In the genomic region with DNA sequence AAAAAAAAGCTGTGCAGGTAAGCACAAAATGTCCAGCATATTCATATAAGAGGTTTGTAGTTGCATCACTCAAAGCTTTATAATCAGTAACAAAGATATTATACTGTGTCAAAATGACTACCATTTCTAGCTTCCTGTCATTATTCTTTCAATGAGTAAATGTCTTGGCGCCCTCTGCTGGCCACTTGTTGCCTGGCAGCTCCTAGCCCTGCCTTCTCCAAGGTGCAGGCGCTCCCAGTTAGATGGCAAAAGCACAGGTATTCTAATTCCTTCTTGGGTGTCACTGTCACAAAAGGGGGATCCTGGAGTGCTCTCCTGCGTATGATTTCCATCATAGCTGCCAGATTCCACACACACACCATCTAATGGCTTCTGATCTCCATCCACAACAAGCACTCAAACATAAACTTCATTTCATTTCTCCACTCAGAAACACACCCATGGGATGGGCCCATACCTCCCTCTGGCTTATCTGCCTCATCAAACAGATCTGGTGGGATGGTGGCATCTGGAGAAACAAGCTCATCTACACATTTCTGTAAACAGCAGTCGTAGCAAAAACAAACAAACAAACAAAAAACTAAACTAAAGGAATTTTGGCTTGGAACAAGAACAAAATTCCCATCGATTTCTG, we compare ENCODE assay signal across 9 mouse cellular contexts. TPM values are rescaled to one million over a fixed set of nuclear protein-coding genes. Genes with fewer than 3 reads are reported as not detected.
A peak's percentile ranks its signal among the peaks of the same experiment; 100 is the strongest.
DNase-seq lines count a peak whose midpoint lies in the region; ATAC-seq lines count a peak whose summit lies in the region.
"Had no signal": no experiment of that assay in that cellular context is flagged by ENCODE, and none has a peak within 500 bp of the region (broad histone marks: within the 10 kb centered on the region; RNA-seq: fewer than 3 reads in every experiment).

No protein-coding gene starts in this region.

- DNase-seq in MN1 (ENCODE audit: low spot score), result peak; percentile 80
- DNase-seq in c-Kit-negative CD71-positive TER-119-positive erythroid progenitor cells, embryonic 14.5 days (ENCODE audit: low read depth, low spot score), result peak; percentile 33
- DNase-seq in forebrain, embryonic 11.5 days (ENCODE audit: low spot score), result peak; percentile 80
- DNase-seq in layer of hippocampus, postnatal 36 days, result peak; percentile 56 to 68
- peak; percentile 63 to 78 for DNase-seq in lung, postnatal 4 days
- DNase-seq in right cerebral cortex, postnatal 36 days (ENCODE audit: low spot score in 2 of 2), result peak; percentile 58 to 69
- DNase-seq in urinary bladder, postnatal 4 days (ENCODE audit: low spot score in 2 of 2), result peak; percentile 37 to 82

- H3K27ac ChIP-seq in forebrain, embryonic 11.5 days (ENCODE audit: low read depth, low read length), result no peak overlapping the region
- no peak overlapping the region for H3K27ac ChIP-seq in hindbrain, embryonic 16.5 days (ENCODE audit: low read depth, low read length)
- H3K27ac ChIP-seq: liver, embryonic 15.5 days had no signal

- no peak overlapping the region for H3K4me2 ChIP-seq in forebrain, embryonic 11.5 days (ENCODE audit: low read depth, low read length, severe bottlenecking)
- no peak overlapping the region for H3K4me2 ChIP-seq in hindbrain, embryonic 16.5 days (ENCODE audit: low read length)
- H3K4me2 ChIP-seq: liver, embryonic 15.5 days had no signal

- no peaks in the 10 kb centered on the region for H3K9me3 ChIP-seq in forebrain, embryonic 11.5 days (ENCODE audit: control insufficient read depth, low read length)
- H3K9me3 ChIP-seq in hindbrain, embryonic 16.5 days (ENCODE audit: control insufficient read depth, low read length), result no peaks in the 10 kb centered on the region
- H3K9me3 ChIP-seq: liver, embryonic 15.5 days had no signal

- H3K27me3 ChIP-seq in forebrain, embryonic 11.5 days (ENCODE audit: control insufficient read depth, insufficient read depth, low read length), result no peaks in the 10 kb centered on the region
- H3K27me3 ChIP-seq in hindbrain, embryonic 16.5 days (replicated peaks; ENCODE audit: control insufficient read depth, insufficient read depth, low read length), result no peaks in the 10 kb centered on the region
- H3K27me3 ChIP-seq: liver, embryonic 15.5 days had no signal

- no peak overlapping the region for H3K4me3 ChIP-seq in forebrain, embryonic 11.5 days (ENCODE audit: low read depth, low read length)
- no peak overlapping the region for H3K4me3 ChIP-seq in hindbrain, embryonic 16.5 days (ENCODE audit: low read length)
- H3K4me3 ChIP-seq: liver, embryonic 15.5 days had no signal

- H3K9ac ChIP-seq in forebrain, embryonic 11.5 days (ENCODE audit: low read length), result no peak overlapping the region
- no peak overlapping the region for H3K9ac ChIP-seq in hindbrain, embryonic 16.5 days (ENCODE audit: low read depth, low read length)
- H3K9ac ChIP-seq: liver, embryonic 15.5 days had no signal

- 53% methylated on average over 5 of the region's 5 CpGs for WGBS in forebrain, embryonic 11.5 days
- WGBS in hindbrain, embryonic 16.5 days, result 53% methylated on average over 5 of the region's 5 CpGs

- no peaks in the 10 kb centered on the region; the same call in 1 of the 2 replicates for H3K36me3 ChIP-seq in forebrain, embryonic 11.5 days (ENCODE audit: control insufficient read depth, insufficient read depth, low read length)
- H3K36me3 ChIP-seq in hindbrain, embryonic 16.5 days (ENCODE audit: control insufficient read depth, insufficient read depth, low read length), result peaks cover 13% of the 10 kb centered on the region

- ATAC-seq in forebrain, embryonic 11.5 days (replicated peaks; ENCODE audit: low FRiP score), result peak; percentile 58; the same call in 1 of the 2 replicates
- ATAC-seq in hindbrain, embryonic 16.5 days, result 0 out of 2 replicates have a peak, but pooled peaks have one; percentile 27

- no peaks in the 10 kb centered on the region for H3K4me1 ChIP-seq in forebrain, embryonic 11.5 days (replicated peaks; ENCODE audit: control insufficient read depth, insufficient read depth, low read length)
- no peaks in the 10 kb centered on the region for H3K4me1 ChIP-seq in hindbrain, embryonic 16.5 days (ENCODE audit: control insufficient read depth, insufficient read depth, low read depth, low read length)

RNA-seq across cellular contexts. Expression of a gene that starts 49.9 kb away (rescaled TPM):
- 117 and 128 TPM in 2 replicates for polyA plus RNA-seq in forebrain, embryonic 11.5 days (2014; fragmentation: Nextera tagmentation; extraction: Ambion mirVana)
- 127 and 130 TPM in 2 replicates for polyA plus RNA-seq in hindbrain, embryonic 16.5 days (2015; fragmentation: Nextera tagmentation; extraction: Ambion mirVana)
- total RNA-seq in layer of hippocampus, postnatal 36 days (2021), result 100 to 1,000 TPM; 106 TPM
